Comparison of ENCODE assay signal across 30 mouse cellular contexts in the genomic region with DNA sequence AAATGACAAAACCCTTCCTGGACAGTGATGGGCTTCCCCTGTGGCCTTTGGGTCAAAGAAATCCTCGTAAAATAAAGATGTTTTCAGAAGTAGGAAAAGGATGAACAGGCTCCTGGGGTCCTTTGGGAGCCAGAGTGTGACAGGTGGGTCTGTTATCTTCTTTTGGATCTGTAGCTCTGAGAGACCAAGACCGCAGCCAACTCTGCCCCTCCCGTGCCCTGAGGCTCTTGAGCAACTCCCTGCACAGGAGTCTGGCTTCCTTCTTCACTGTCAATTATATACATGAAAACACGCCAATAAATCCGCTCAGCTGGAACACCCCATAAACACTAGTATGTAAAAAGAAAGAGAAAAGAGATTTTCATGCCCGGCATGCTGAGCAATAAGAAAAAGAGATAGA.
DNase-seq lines count a peak whose midpoint lies in the region; ATAC-seq and TF ChIP-seq lines count a peak whose summit lies in the region.
"Had no signal": no experiment of that assay in that cellular context is flagged by ENCODE, and none has a peak within 500 bp of the region (broad histone marks: within the 10 kb centered on the region; RNA-seq: fewer than 3 reads in every experiment).

No protein-coding gene starts in this region.

- H3K4me3 ChIP-seq in neural tube, embryonic 13.5 days = no peak overlapping the region
- H3K4me3 ChIP-seq: embryonic facial prominence, embryonic 10.5 days; embryonic facial prominence, embryonic 13.5 days; erythroblast, embryonic 14.5 days; forebrain, embryonic 12.5 days; forebrain, embryonic 15.5 days; heart, embryonic 12.5 days; heart, embryonic 15.5 days; hindbrain, embryonic 10.5 days; hindbrain, embryonic 15.5 days had no signal

- no peak for ATAC-seq in neural tube, embryonic 13.5 days (ENCODE audit: low read depth)
- ATAC-seq in monocyte, adult 5-6 weeks (replicated peaks; ENCODE audit: insufficient number of reproducible peaks, low FRiP score, low TSS enrichment, poor library complexity, severe bottlenecking) = no peak
- ATAC-seq: CD4-positive, CD25-positive, alpha-beta regulatory T cell, adult 4 months; forebrain, embryonic 15.5 days; inflammation-experienced regulatory T-cells, adult 6 months; Patski had no signal

- TF ChIP-seq CTCF in brain, embryonic 14.5 days (IDR thresholded peaks at IDR 0.05; ENCODE audit: borderline replicate concordance, extremely low read depth, insufficient read depth, insufficient read length) = no peak

- no peak for TF ChIP-seq POLR2A in brain, embryonic 14.5 days (IDR thresholded peaks at IDR 0.05; ENCODE audit: borderline replicate concordance, extremely low read depth, insufficient read depth, insufficient read length, poor library complexity, severe bottlenecking)

- H3K9ac ChIP-seq in neural tube, embryonic 13.5 days = no peak overlapping the region
- H3K9ac ChIP-seq: embryonic facial prominence, embryonic 13.5 days; forebrain, embryonic 12.5 days; forebrain, embryonic 15.5 days; heart, embryonic 12.5 days; heart, embryonic 15.5 days; hindbrain, embryonic 15.5 days had no signal

- H3K4me1 ChIP-seq in neural tube, embryonic 13.5 days (replicated peaks) = peaks cover 44% of the 10 kb centered on the region
- H3K4me1 ChIP-seq: embryonic facial prominence, embryonic 10.5 days; embryonic facial prominence, embryonic 13.5 days; forebrain, embryonic 12.5 days; forebrain, embryonic 15.5 days; heart, embryonic 12.5 days; heart, embryonic 15.5 days had no signal

- H3K9me3 ChIP-seq in neural tube, embryonic 13.5 days = peaks cover 4% of the 10 kb centered on the region; the same call in 1 of the 2 replicates
- H3K9me3 ChIP-seq: embryonic facial prominence, embryonic 10.5 days; embryonic facial prominence, embryonic 13.5 days; forebrain, embryonic 12.5 days; hindbrain, embryonic 15.5 days had no signal

- H3K36me3 ChIP-seq in neural tube, embryonic 13.5 days = no peaks in the 10 kb centered on the region
- H3K36me3 ChIP-seq: embryonic facial prominence, embryonic 10.5 days; embryonic facial prominence, embryonic 13.5 days; forebrain, embryonic 12.5 days; forebrain, embryonic 15.5 days; heart, embryonic 12.5 days; heart, embryonic 15.5 days; hindbrain, embryonic 10.5 days; hindbrain, embryonic 15.5 days had no signal

- intact Hi-C loops in left cerebral cortex, postnatal 4 days (cut with DNase I) = no loop called here

- no peaks in the 10 kb centered on the region for H3K27me3 ChIP-seq in neural tube, embryonic 13.5 days
- H3K27me3 ChIP-seq: embryonic facial prominence, embryonic 13.5 days; forebrain, embryonic 12.5 days; hindbrain, embryonic 15.5 days had no signal

- no peak overlapping the region for H3K4me2 ChIP-seq in neural tube, embryonic 13.5 days
- H3K4me2 ChIP-seq: embryonic facial prominence, embryonic 13.5 days; forebrain, embryonic 12.5 days; forebrain, embryonic 15.5 days; heart, embryonic 12.5 days; heart, embryonic 15.5 days; hindbrain, embryonic 15.5 days had no signal

- H3K27ac ChIP-seq in neural tube, embryonic 13.5 days (replicated peaks) = peak overlapping the region; percentile 28
- H3K27ac ChIP-seq: embryonic facial prominence, embryonic 10.5 days; embryonic facial prominence, embryonic 13.5 days; forebrain, embryonic 12.5 days; forebrain, embryonic 15.5 days; heart, embryonic 15.5 days; hindbrain, embryonic 10.5 days; hindbrain, embryonic 15.5 days had no signal

- DNase-seq in left cerebral cortex, postnatal 4 days = peak; percentile 15
- DNase-seq in left cerebral cortex, adult 18-20 months (ENCODE audit: low spot score in 2 of 2) = no peak
- no peak for DNase-seq in neural tube, embryonic 10.5 days (ENCODE audit: extremely low spot score, low spot score)
- DNase-seq in brain, embryonic 14.5 days (ENCODE audit: low read depth) = peak; percentile 44
- no peak for DNase-seq in ovary, adult 18-20 months (ENCODE audit: low spot score)
- DNase-seq: adrenal gland, postnatal 10 days; adrenal gland, postnatal 36 days; cerebellum, adult 11 months; cerebellum, adult 2 months; cerebellum, adult 9-11 months; cerebellum, postnatal 25 days; embryo, embryonic 11 days; gastrocnemius, postnatal 25 days; heart, adult 18-20 months; heart, postnatal 10 days; heart, postnatal 36 days had no signal

- 45% methylated on average over 6 of the region's 6 CpGs for WGBS in neural tube, embryonic 13.5 days

Comparison
In these comparisons a context has a peak if more than half of its experiments do, and no peak if none do; other contexts are left out.
1. DNase-seq: peak in left cerebral cortex, postnatal 4 days (single experiment) and brain, embryonic 14.5 days (single experiment); none in left cerebral cortex, adult 18-20 months (0 of 2), neural tube, embryonic 10.5 days (single experiment) and ovary, adult 18-20 months (single experiment).